Mouse (Mus musculus) small intestine, adult 2 months (tissue): ENCODE measurements around the gene Slc1a7. TPM values are rescaled to one million over a fixed set of nuclear protein-coding genes. Genes with fewer than 3 reads are reported as not detected.

ENCODE experiments used
- H3K27ac ChIP-seq: fragments of 200-500 bp; 2 replicates; pipeline ENCODE4 v1.5.1; 2012; ENCODE audit warnings: low read depth, low read length, control low read depth, inconsistent platforms; ENCODE audit not compliant: insufficient read depth
- H3K27me3 ChIP-seq: fragments of 200-500 bp; 2 replicates; pipeline ENCODE4 v1.6.1; 2012; ENCODE audit warnings: mild to moderate bottlenecking, moderate library complexity, low read length, inconsistent platforms; ENCODE audit not compliant: control insufficient read depth, insufficient read depth
- H3K36me3 ChIP-seq: fragments of 200-500 bp; 2 replicates; pipeline ENCODE4 v1.6.1; 2012; ENCODE audit warnings: mild to moderate bottlenecking, low read length, control low read depth, inconsistent platforms; ENCODE audit not compliant: control insufficient read depth, insufficient read depth
- H3K4me1 ChIP-seq: fragments of 200-500 bp; 2 replicates; pipeline ENCODE4 v1.6.1; 2012; ENCODE audit warnings: low read length, inconsistent platforms, mixed read lengths; ENCODE audit not compliant: control insufficient read depth, insufficient read depth, insufficient read length
- H3K4me3 ChIP-seq: fragments of 200-500 bp; 2 replicates; pipeline ENCODE4 v1.5.1; 2012; ENCODE audit warnings: low read depth, mild to moderate bottlenecking, control low read depth, inconsistent platforms, low read length, moderate library complexity
- CTCF ChIP-seq: fragments of 200-500 bp; IDR thresholded peaks from 2 replicates; pipeline ENCODE4 v1.5.1; 2012; ENCODE audit warnings: low read depth, mild to moderate bottlenecking, control low read depth, inconsistent platforms, low read length, moderate library complexity, mixed read lengths; ENCODE audit not compliant: insufficient replicate concordance, insufficient read length; ENCODE audit errors: extremely low read depth
- POLR2A ChIP-seq: fragments of 200-500 bp; IDR thresholded peaks from 2 replicates; pipeline ENCODE4 v1.6.1; 2012; ENCODE audit warnings: low read depth, mild to moderate bottlenecking, control low read depth, inconsistent platforms, low read length, moderate library complexity
- WGBS: fragments of 180-500 bp; shearing (Covaris S2); methylation state at CpG from one replicate; pipeline ENCODE4 v1.1.7; 2018; 5-methylcytosine and 5-hydroxymethylcytosine counted together
- polyA plus RNA-seq: library from polyadenylated mRNA; depleted of rRNA; stranded (reverse); fragments of >200 nt; gene quantifications from 2 replicates; pipeline ENCODE4 v1.2.3, GENCODE M21; 2012

Gene Slc1a7
- polyA plus RNA-seq, 1 experiment = 0.16 TPM

- Histone ChIP-seq H3K27me3 (no peaks in the 10 kb centered on the region), H3K27ac (no peak overlapping the region), H3K4me3 (no peak overlapping the region), H3K4me1 (no peaks in the 10 kb centered on the region), H3K36me3 (no peaks in the 10 kb centered on the region)
- TF ChIP-seq POLR2A = no peak
- no peak for TF ChIP-seq CTCF
- WGBS = 64% methylated on average over 2 of the region's 2 CpGs
These were observed 24.0 kb upstream of the Slc1a7 start for GRCm38 (mm10) chr4:107944141-107944540.

- 79% methylated on average over 4 of the region's 4 CpGs for WGBS
- H3K27ac ChIP-seq = peak overlapping the region; percentile 59
- no peaks in the 10 kb centered on the region for H3K27me3 ChIP-seq
- no peak for TF ChIP-seq CTCF
- TF ChIP-seq POLR2A = no peak
- H3K4me1 ChIP-seq = no peaks in the 10 kb centered on the region
- H3K4me3 ChIP-seq = no peak overlapping the region
- H3K36me3 ChIP-seq = no peaks in the 10 kb centered on the region
These were observed 18.2 kb upstream of the Slc1a7 start for GRCm38 (mm10) chr4:107949918-107950317.

- Histone ChIP-seq H3K27me3 (no peaks in the 10 kb centered on the region), H3K36me3 (no peaks in the 10 kb centered on the region), H3K27ac (no peak overlapping the region), H3K4me1 (no peaks in the 10 kb centered on the region), H3K4me3 (no peak overlapping the region)
- TF ChIP-seq CTCF = no peak
These were observed 15.3 kb upstream of the Slc1a7 start for GRCm38 (mm10) chr4:107952845-107953244.

GRCm38 (mm10) chr4:107955691-107956090, 12.4 kb upstream of the Slc1a7 start:
- 76% methylated on average over 5 of the region's 5 CpGs for WGBS

GRCm38 (mm10) chr4:107958487-107958886, 9.6 kb upstream of the Slc1a7 start:
- H3K36me3 ChIP-seq = no peaks in the 10 kb centered on the region
- WGBS = 82% methylated on average over 7 of the region's 7 CpGs

More at GRCm38 (mm10) chr4:107955691-107956090, 12.4 kb upstream of the Slc1a7 start:
- TF ChIP-seq POLR2A = no peak
- TF ChIP-seq CTCF = no peak
- no peak overlapping the region for H3K27ac ChIP-seq
- H3K36me3 ChIP-seq = no peaks in the 10 kb centered on the region
- no peaks in the 10 kb centered on the region for H3K4me1 ChIP-seq
- no peaks in the 10 kb centered on the region for H3K27me3 ChIP-seq
- H3K4me3 ChIP-seq = no peak overlapping the region

GRCm38 (mm10) chr4:107962044-107962732, 5.9 kb upstream of the Slc1a7 start:
- Histone ChIP-seq H3K27ac (no peak overlapping the region), H3K36me3 (no peaks in the 10 kb centered on the region), H3K27me3 (no peaks in the 10 kb centered on the region), H3K4me1 (no peaks in the 10 kb centered on the region), H3K4me3 (no peak overlapping the region)
- 50% methylated on average over 11 of the region's 11 CpGs for WGBS
- TF ChIP-seq POLR2A (no peak), CTCF (no peak)

More at GRCm38 (mm10) chr4:107958487-107958886, 9.6 kb upstream of the Slc1a7 start:
- Histone ChIP-seq H3K4me3 (no peak overlapping the region), H3K27ac (no peak overlapping the region), H3K4me1 (no peaks in the 10 kb centered on the region), H3K27me3 (no peaks in the 10 kb centered on the region)
- TF ChIP-seq CTCF (no peak), POLR2A (no peak)

GRCm38 (mm10) chr4:107962792-107963191, 5.3 kb upstream of the Slc1a7 start:
- Histone ChIP-seq H3K4me3 (no peak overlapping the region), H3K27me3 (no peaks in the 10 kb centered on the region), H3K4me1 (no peaks in the 10 kb centered on the region), H3K27ac (no peak overlapping the region), H3K36me3 (no peaks in the 10 kb centered on the region)
- no peak for TF ChIP-seq CTCF
- no peak for TF ChIP-seq POLR2A
- WGBS = 66% methylated on average over 2 of the region's 2 CpGs

- Histone ChIP-seq H3K36me3 (no peaks in the 10 kb centered on the region), H3K27me3 (no peaks in the 10 kb centered on the region), H3K4me3 (no peak overlapping the region), H3K27ac (no peak overlapping the region), H3K4me1 (no peaks in the 10 kb centered on the region)
- TF ChIP-seq POLR2A (no peak), CTCF (no peak)
- WGBS = 58% methylated on average over 5 of the region's 5 CpGs
These were observed 1.6 kb upstream of the Slc1a7 start for GRCm38 (mm10) chr4:107966416-107967109.
